Mouse (Mus musculus) gastrocnemius, adult 2 months (tissue): ENCODE measurements at regions not wholly inside any gene's neighbourhood (a gene's known extent, or its start where the extent isn't known, plus 50 kb on each side); places are given as distances from the start of the nearest gene placed in this dataset.

Source experiments
- DNase-seq: peaks from one replicate; pipeline ENCODE4 v3.0.0; 2022
- H3K27ac ChIP-seq: fragments of 200-600 bp; 2 replicates; pipeline ENCODE4 v1.8.1; 2022; ENCODE audit warnings: mild to moderate bottlenecking
- H3K4me3 ChIP-seq: fragments of 200-600 bp; 2 replicates; pipeline ENCODE4 v1.8.1; 2022; ENCODE audit warnings: mild to moderate bottlenecking, moderate library complexity
- CTCF ChIP-seq: fragments of 200-600 bp; IDR thresholded peaks from 2 replicates; pipeline ENCODE4 v1.8.1; 2022; ENCODE audit warnings: antibody characterized with exemption, mild to moderate bottlenecking, moderate library complexity
- intact Hi-C: fragments of 180-260 bp; cut with DNase I; formaldehyde crosslinking; loops from one replicate; pipeline ENCODE4 v1.15.1; 2025

DNA sequence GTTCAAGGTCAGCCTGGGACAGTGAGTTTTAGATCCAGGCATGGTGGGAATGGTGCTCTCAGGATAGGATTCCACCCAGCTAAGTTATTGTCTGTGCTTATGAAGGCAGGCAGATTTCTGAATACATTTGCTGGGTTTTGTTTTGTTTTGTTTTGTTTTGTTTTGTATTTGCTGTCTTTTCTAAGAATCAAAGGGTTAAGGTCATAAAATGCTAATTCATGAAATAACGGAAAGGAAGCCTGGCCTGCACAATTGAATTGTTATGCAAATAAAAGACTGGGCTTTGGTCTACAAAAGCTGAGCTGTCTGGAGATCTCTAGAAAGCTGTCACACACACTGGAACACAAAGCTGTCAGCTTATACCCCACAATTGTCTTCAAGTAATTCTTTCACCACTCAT is 521.7 kb downstream of the Gpam start:
- Histone ChIP-seq H3K4me3 (no peak overlapping the region), H3K27ac (no peak overlapping the region)
- no peak for TF ChIP-seq CTCF
- intact Hi-C loops: no loop called here
- no peak for DNase-seq

DNA sequence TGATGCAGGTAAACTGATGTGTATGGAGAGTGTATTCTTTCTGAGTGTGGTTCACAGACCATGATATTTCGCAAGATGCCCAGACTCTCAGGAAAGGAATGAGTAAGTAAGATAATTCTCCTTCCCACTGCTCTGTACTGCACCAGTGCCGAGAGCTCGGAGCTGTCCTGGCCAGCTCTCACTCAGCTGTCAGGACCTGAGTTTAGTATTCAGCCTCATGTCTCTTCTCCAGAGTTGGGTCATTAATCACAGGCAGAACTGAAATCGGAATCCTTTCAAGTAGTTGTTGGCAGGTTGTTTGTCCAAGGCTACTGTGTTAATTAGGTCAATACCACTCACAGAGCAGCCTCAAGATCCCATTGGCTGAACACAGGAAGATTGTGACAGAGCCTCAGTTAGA is 510.1 kb downstream of the Gpam start:
- no peak overlapping the region for H3K27ac ChIP-seq

More for the DNA sequence above, 510.1 kb downstream of the Gpam start:
- intact Hi-C loops: no loop called here
- no peak overlapping the region for H3K4me3 ChIP-seq
- TF ChIP-seq CTCF: no peak
- DNase-seq: no peak
